Mouse (Mus musculus) limb, embryonic 14.5 days (tissue): ENCODE data around the gene Xxylt1. TPM values are rescaled to one million over a fixed set of nuclear protein-coding genes. Genes with fewer than 3 reads are reported as not detected.

Source experiments
- ATAC-seq: fragments of 200-750 bp; cut with Nextera tagmentation; 2 replicates; pipeline ENCODE4 v1.8.0; 2017; ENCODE audit warnings: low read depth, moderate number of reproducible peaks, moderate TSS enrichment; ENCODE audit not compliant: low FRiP score
- DNase-seq: peaks from one replicate; pipeline ENCODE4 v3.0.0-alpha.2; 2015; ENCODE audit warnings: low spot score
- H3K27ac ChIP-seq: fragments of 300-500 bp; sonication (generic); replicated peaks from 2 replicates; pipeline ENCODE4 v1.5.1; 2014; ENCODE audit warnings: low read depth, mild to moderate bottlenecking, low read length, moderate library complexity, mixed read lengths
- H3K27me3 ChIP-seq: fragments of 300-500 bp; sonication (generic); 2 replicates; pipeline ENCODE4 v1.6.1; 2014; ENCODE audit warnings: low read length, mixed read lengths; ENCODE audit not compliant: control insufficient read depth, insufficient read depth
- H3K36me3 ChIP-seq: fragments of 300-500 bp; sonication (generic); 2 replicates; pipeline ENCODE4 v1.6.1; 2014; ENCODE audit warnings: mild to moderate bottlenecking, low read length, moderate library complexity, mixed read lengths; ENCODE audit not compliant: control insufficient read depth, insufficient read depth
- H3K4me1 ChIP-seq: fragments of 300-500 bp; sonication (generic); 2 replicates; pipeline ENCODE4 v1.6.1; 2014; ENCODE audit warnings: antibody characterized with exemption, low read length, mixed read lengths; ENCODE audit not compliant: control insufficient read depth, insufficient read depth
- H3K4me2 ChIP-seq: fragments of 300-500 bp; sonication (generic); replicated peaks from 2 replicates; pipeline ENCODE4 v1.6.1; 2014; ENCODE audit warnings: low read depth, mild to moderate bottlenecking, low read length, moderate library complexity; ENCODE audit not compliant: severe bottlenecking
- H3K4me3 ChIP-seq: fragments of 300-500 bp; sonication (generic); replicated peaks from 2 replicates; pipeline ENCODE4 v1.5.1; 2014; ENCODE audit warnings: low read length
- H3K9ac ChIP-seq: fragments of 300-500 bp; sonication (generic); 2 replicates; pipeline ENCODE4 v1.6.1; 2014; ENCODE audit warnings: mild to moderate bottlenecking, low read depth, low read length, moderate library complexity; ENCODE audit not compliant: severe bottlenecking
- H3K9me3 ChIP-seq: fragments of 300-500 bp; sonication (generic); 2 replicates; pipeline ENCODE4 v1.6.1; 2016; ENCODE audit warnings: low read length; ENCODE audit not compliant: control insufficient read depth
- POLR2A ChIP-seq: fragments of 200-500 bp; IDR thresholded peaks from 2 replicates; pipeline ENCODE4 v1.8.0; 2012; ENCODE audit warnings: inconsistent platforms, mild to moderate bottlenecking, moderate library complexity, borderline replicate concordance; ENCODE audit not compliant: insufficient read depth, insufficient read length; ENCODE audit errors: extremely low read depth
- WGBS: fragments of 180-500 bp; shearing (Covaris S2); extraction: QIAGEN DNeasy Blood & Tissue Kit; methylation state at CpG from one replicate; pipeline ENCODE4 v1.1.7; 2014; 5-methylcytosine and 5-hydroxymethylcytosine counted together
- polyA plus RNA-seq, 2 experiments: library from polyadenylated mRNA; depleted of rRNA in 1 of 2; stranded (reverse) in 1 of 2; unstranded in 1 of 2; fragments of >200 nt; fragmentation: Nextera tagmentation in 1 of 2; extraction: Ambion mirVana in 1 of 2; gene quantifications; 2 replicates each; pipeline versions ENCODE4 v1.2.1 to v1.2.3; 2012 to 2014

Xxylt1 gene
- polyA plus RNA-seq, 2 experiments: 20.0 to 23.8 TPM

GRCm38 (mm10) chr16:30934967-30935690 is 146.1 kb downstream of the Xxylt1 start:
- Histone ChIP-seq H3K9me3 (no peaks in the 10 kb centered on the region), H3K27me3 (no peaks in the 10 kb centered on the region), H3K27ac (no peak overlapping the region), H3K9ac (no peak overlapping the region; the same call in 1 of the 2 replicates), H3K4me3 (no peak overlapping the region), H3K4me2 (peak overlapping the region; percentile 33), H3K36me3 (no peaks in the 10 kb centered on the region), H3K4me1 (peaks cover 16% of the 10 kb centered on the region)
- no peak for TF ChIP-seq POLR2A
- 13% methylated on average over 15 of the region's 15 CpGs for WGBS
- ATAC-seq: peak; percentile 39; the same call in 1 of the 2 replicates
- DNase-seq: peak; percentile 40

- no peaks in the 10 kb centered on the region for H3K36me3 ChIP-seq
- DNase-seq (no peak), ATAC-seq (no peak)
- WGBS: 50% methylated on average over 11 of the region's 11 CpGs
- H3K9ac ChIP-seq: no peak overlapping the region
- no peaks in the 10 kb centered on the region for H3K9me3 ChIP-seq
- no peak overlapping the region for H3K4me3 ChIP-seq
- no peak overlapping the region for H3K27ac ChIP-seq
- no peak overlapping the region for H3K4me2 ChIP-seq
- no peak for TF ChIP-seq POLR2A
- no peaks in the 10 kb centered on the region for H3K27me3 ChIP-seq
- peaks cover 16% of the 10 kb centered on the region for H3K4me1 ChIP-seq
Measured at GRCm38 (mm10) chr16:30934205-30934780, 146.9 kb downstream of the Xxylt1 start.

DNA sequence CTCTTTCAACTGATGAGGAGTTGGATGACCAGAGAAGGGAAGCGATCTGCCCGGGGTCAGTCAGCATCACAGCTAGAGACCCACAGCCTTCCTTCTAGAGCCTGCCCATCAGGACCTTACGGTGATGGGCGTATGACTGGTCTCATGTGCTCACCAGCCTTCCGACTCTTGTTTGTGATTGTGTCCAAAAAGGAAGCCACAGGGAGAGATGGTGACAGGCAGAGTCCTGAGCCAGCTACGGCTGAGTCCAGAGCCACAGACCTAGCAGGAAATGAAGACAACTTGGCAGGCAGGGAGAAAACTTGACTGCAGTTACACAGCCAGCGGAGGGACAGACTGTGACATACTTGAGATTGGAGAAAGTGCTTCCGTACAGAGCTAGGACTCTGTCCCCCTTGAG is 147.9 kb downstream of the Xxylt1 start:
- ATAC-seq (no peak), DNase-seq (no peak)
- 89% methylated on average over 8 of the region's 8 CpGs for WGBS
- Histone ChIP-seq H3K4me2 (no peak overlapping the region), H3K27ac (no peak overlapping the region), H3K9ac (no peak overlapping the region), H3K27me3 (no peaks in the 10 kb centered on the region), H3K9me3 (no peaks in the 10 kb centered on the region), H3K4me1 (peaks cover 16% of the 10 kb centered on the region), H3K36me3 (no peaks in the 10 kb centered on the region), H3K4me3 (no peak overlapping the region)
- no peak for TF ChIP-seq POLR2A

- TF ChIP-seq POLR2A: no peak
- DNase-seq (no peak), ATAC-seq (no peak)
- Histone ChIP-seq H3K4me1 (peaks cover 16% of the 10 kb centered on the region), H3K36me3 (no peaks in the 10 kb centered on the region), H3K27ac (no peak overlapping the region), H3K9me3 (no peaks in the 10 kb centered on the region), H3K9ac (no peak overlapping the region), H3K27me3 (no peaks in the 10 kb centered on the region), H3K4me3 (no peak overlapping the region), H3K4me2 (no peak overlapping the region)
- WGBS: 71% methylated on average over 4 of the region's 4 CpGs
Measured at GRCm38 (mm10) chr16:30932791-30933190, 148.4 kb downstream of the Xxylt1 start.

DNA sequence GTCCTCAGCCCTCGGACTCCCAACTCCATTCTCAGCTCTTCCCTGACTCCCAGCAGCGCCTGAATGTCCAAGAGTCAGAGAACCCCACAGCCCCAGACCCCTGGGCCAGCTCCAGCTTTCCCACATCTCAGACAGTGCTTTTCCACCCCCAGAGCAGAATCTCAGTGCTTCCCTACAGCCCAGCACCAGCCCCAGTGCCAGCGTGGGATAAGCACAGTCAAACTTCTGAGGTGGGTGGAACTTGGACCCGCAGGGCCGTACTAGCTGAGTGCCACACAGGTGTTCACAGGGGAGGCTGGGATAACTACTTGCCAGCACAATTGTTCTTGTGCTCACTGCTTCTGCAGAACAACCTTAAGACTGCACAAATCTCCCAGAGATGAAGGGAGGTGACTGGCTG is 149.0 kb downstream of the Xxylt1 start:
- DNase-seq (no peak), ATAC-seq (no peak)
- 75% methylated on average over 5 of the region's 5 CpGs for whole genome bisulfite sequencing
- TF ChIP-seq POLR2A: no peak
- H3K27ac ChIP-seq: no peak overlapping the region
- no peak overlapping the region for H3K9ac ChIP-seq
- H3K4me1 ChIP-seq: peaks cover 16% of the 10 kb centered on the region
- no peaks in the 10 kb centered on the region for H3K9me3 ChIP-seq
- no peak overlapping the region for H3K4me3 ChIP-seq
- no peaks in the 10 kb centered on the region for H3K27me3 ChIP-seq
- no peaks in the 10 kb centered on the region for H3K36me3 ChIP-seq
- H3K4me2 ChIP-seq: no peak overlapping the region
